Mouse (Mus musculus): ENCODE data around the gene Adam1a. TPM values are rescaled to one million over a fixed set of nuclear protein-coding genes. Genes with fewer than 3 reads are reported as not detected.
"Not testable (repeated sequence)": the region's sequence is repeated elsewhere in the genome, so short reads cannot be mapped to it uniquely, and the experiment has no call there.

The Adam1a gene
- polyA plus RNA-seq, 1 experiment from 2014 or later: 1.5 TPM

DNA sequence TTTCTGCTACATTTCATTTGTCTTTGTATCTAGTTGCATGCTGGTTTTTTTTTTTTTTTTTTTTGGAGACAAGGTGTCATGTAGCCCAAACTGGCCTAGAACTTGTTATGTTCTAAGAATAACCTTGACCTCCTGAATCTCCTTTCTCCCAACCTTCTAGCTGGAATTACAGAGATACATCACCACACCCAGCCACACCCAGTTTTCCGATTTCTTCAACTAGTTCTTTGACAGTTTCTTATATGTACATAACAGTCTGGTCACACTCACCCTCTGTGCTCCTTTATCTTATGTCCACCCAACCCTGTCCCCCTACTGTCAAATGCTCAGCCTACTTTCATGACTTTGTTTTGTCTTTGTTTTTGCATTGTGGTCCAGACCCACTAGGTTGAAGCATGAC is 38.4 kb downstream of the Adam1a start:
- H3K4me1 ChIP-seq (ENCODE audit: insufficient read depth, low read length): no peaks in the 10 kb centered on the region
- H3K27me3 ChIP-seq (ENCODE audit: insufficient read depth, low read length): no peaks in the 10 kb centered on the region
- H3K9ac ChIP-seq (replicated peaks; ENCODE audit: low read length): no peak overlapping the region
- H3K36me3 ChIP-seq (ENCODE audit: insufficient read depth, low read length): no peaks in the 10 kb centered on the region
- H3K9me3 ChIP-seq (ENCODE audit: low read length): no peaks in the 10 kb centered on the region
- H3K4me3 ChIP-seq (ENCODE audit: low read length): no peak overlapping the region
- no peak overlapping the region for H3K27ac ChIP-seq (ENCODE audit: low read length)
- no peak overlapping the region for H3K4me2 ChIP-seq (replicated peaks; ENCODE audit: low read depth, low read length)
- 84% methylated on average over 1 of the region's 1 CpGs for WGBS
- ATAC-seq (ENCODE audit: low FRiP score, low TSS enrichment): no peak

DNA sequence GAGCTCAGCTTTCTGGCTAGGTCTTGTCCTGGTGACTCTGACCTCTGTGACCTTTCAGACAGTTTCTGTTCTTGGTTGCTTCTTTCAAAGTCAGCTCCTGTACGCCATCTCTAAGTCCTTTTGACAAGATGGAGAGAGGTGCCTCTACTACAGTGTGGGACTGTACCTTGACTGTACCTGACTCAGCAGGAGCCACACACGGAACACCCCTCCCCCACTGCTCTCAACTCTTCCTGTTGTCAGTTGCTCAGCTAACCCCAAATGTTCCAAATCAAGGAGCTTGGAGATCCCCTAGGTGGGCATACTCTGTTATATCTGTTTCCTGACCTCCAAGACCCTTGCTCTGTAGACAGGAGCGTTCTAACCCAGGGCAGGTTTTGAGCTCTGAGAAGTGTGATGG is 42.1 kb downstream of the Adam1a start, which contains the start of gene Adam1b:
TSS of gene Adam1b (minus strand) at position 205 of the 400 bp plus-strand sequence.
- no peaks in the 10 kb centered on the region for H3K27me3 ChIP-seq (ENCODE audit: insufficient read depth, low read length)
- no peaks in the 10 kb centered on the region for H3K36me3 ChIP-seq (ENCODE audit: insufficient read depth, low read length)
- no peak within 1 kb of the TSS for H3K4me2 ChIP-seq (replicated peaks; ENCODE audit: low read depth, low read length)
- H3K9ac ChIP-seq (replicated peaks; ENCODE audit: low read length): no peak within 1 kb of the TSS
- no peaks in the 10 kb centered on the region for H3K9me3 ChIP-seq (ENCODE audit: low read length)
- H3K4me3 ChIP-seq (ENCODE audit: low read length): no peak within 1 kb of the TSS
- H3K4me1 ChIP-seq (ENCODE audit: insufficient read depth, low read length): no peaks in the 10 kb centered on the region
- ATAC-seq (ENCODE audit: low FRiP score, low TSS enrichment): no peak
- 83% methylated on average over 3 of the region's 3 CpGs for WGBS
- H3K27ac ChIP-seq (ENCODE audit: low read length): no peak within 1 kb of the TSS

DNA sequence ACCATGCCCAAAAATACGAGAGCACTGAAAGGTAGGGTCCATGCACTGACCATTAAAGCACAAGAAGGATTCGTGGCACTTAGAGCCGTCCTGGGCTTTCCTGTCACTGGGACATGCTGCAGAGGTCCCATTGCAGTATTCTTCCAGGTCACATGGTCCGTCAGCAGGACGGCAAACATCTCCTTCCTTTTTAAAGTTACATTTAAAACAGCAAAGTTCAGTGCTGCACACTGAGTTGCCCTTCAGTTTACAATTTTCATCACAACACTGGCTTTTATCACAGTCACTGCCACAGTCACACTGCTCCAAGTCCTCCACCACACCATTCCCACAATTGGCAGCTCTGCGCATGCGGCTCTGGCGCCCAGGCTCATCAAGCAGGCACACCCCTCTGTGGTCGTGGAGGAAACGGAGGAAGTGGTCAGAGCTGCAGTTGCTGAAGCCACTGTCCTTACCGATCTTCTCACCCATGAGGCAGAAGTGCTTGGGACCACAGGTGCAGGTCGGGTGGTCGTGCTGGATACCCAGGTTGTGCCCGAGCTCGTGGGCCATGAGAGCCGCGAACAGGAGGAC is 43.8 kb downstream of the Adam1a start:
- not testable (repeated sequence) for H3K36me3 ChIP-seq (ENCODE audit: insufficient read depth, low read length); H3K9ac ChIP-seq (replicated peaks; ENCODE audit: low read length); H3K4me3 ChIP-seq (ENCODE audit: low read length); ATAC-seq (ENCODE audit: low FRiP score, low TSS enrichment); H3K27me3 ChIP-seq (ENCODE audit: insufficient read depth, low read length); H3K9me3 ChIP-seq (ENCODE audit: low read length); H3K4me1 ChIP-seq (ENCODE audit: insufficient read depth, low read length); H3K27ac ChIP-seq (ENCODE audit: low read length); H3K4me2 ChIP-seq (replicated peaks; ENCODE audit: low read depth, low read length)
- 66% methylated on average over 10 of the region's 17 CpGs for WGBS

DNA sequence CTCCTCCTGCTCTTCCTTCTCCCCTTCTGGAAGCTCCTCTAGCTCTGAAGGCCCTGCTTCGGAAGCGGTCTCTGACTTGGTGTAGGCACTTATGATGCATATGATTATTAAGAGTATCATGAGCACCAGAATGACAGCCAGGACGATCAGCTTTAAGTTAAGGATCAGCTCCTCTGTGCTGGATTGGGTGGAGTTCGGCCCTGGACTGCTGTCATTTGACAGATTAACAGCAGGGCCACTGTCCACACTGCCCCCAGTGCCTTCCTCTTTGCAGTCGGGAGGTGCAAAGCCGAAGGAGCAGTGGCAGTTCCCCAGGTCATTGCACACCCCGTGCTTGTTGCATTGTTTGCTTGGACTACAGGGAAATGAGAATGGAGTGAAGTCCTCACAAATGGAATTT is 44.6 kb downstream of the Adam1a start:
- Histone ChIP-seq H3K4me2 (replicated peaks; ENCODE audit: low read depth, low read length) (no peak overlapping the region), H3K27ac (ENCODE audit: low read length) (no peak overlapping the region), H3K4me1 (ENCODE audit: insufficient read depth, low read length) (no peaks in the 10 kb centered on the region), H3K4me3 (ENCODE audit: low read length) (no peak overlapping the region), H3K9ac (replicated peaks; ENCODE audit: low read length) (no peak overlapping the region), H3K27me3 (ENCODE audit: insufficient read depth, low read length) (no peaks in the 10 kb centered on the region), H3K36me3 (ENCODE audit: insufficient read depth, low read length) (no peaks in the 10 kb centered on the region), H3K9me3 (ENCODE audit: low read length) (no peaks in the 10 kb centered on the region)
- ATAC-seq (ENCODE audit: low FRiP score, low TSS enrichment): no peak
- 55% methylated on average over 7 of the region's 7 CpGs for WGBS

DNA sequence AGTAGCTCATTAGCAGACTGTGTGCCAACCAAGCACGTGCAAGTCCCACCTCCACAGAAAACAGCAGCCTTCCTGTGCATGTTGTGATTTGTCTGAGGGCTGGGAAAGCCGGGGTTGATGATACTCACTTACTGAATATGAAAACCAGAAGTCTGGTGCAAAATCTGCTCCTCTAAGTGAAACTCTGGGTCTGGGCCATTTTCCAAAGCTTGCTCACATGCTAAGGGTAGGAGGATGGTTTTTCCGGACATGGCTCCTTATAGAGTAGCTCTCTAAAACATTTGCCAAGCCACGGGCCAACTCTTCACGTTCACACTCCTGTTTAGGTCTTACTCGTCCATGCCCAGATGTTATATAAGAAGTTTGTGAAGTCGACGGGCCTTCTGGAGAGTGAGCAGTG is 52.0 kb downstream of the Adam1a start:
- H3K27ac ChIP-seq (ENCODE audit: low read length): no peak overlapping the region
- H3K4me2 ChIP-seq (replicated peaks; ENCODE audit: low read depth, low read length): no peak overlapping the region
- no peak for ATAC-seq (ENCODE audit: low FRiP score, low TSS enrichment)
- H3K9me3 ChIP-seq (ENCODE audit: low read length): no peaks in the 10 kb centered on the region
- H3K4me1 ChIP-seq (ENCODE audit: insufficient read depth, low read length): no peaks in the 10 kb centered on the region
- no peak overlapping the region for H3K4me3 ChIP-seq (ENCODE audit: low read length)
- WGBS: 80% methylated on average over 8 of the region's 8 CpGs
- H3K36me3 ChIP-seq (ENCODE audit: insufficient read depth, low read length): no peaks in the 10 kb centered on the region
- H3K27me3 ChIP-seq (ENCODE audit: insufficient read depth, low read length): no peaks in the 10 kb centered on the region
- H3K9ac ChIP-seq (replicated peaks; ENCODE audit: low read length): no peak overlapping the region

DNA sequence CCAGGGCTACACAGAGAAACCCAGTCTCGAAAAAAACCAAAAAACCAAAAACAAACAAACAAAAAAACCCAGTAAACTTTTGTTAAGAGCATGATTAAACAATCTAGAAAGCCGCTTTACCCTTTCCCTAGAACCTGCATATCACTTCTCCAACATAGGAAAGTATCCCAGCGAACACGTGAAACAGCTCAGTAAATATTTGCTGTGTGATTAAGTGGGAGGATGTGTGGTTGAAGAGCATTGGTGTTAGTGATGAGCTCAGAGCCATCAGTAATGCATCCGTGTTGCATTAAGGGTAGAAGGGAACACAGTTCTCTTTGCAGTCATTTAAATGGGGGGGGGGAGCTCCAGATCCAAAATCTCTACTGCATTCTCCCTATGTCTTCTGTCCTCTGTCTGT is 60.5 kb downstream of the Adam1a start:
- Histone ChIP-seq H3K9ac (replicated peaks; ENCODE audit: low read length) (no peak overlapping the region), H3K36me3 (ENCODE audit: insufficient read depth, low read length) (no peaks in the 10 kb centered on the region), H3K27ac (ENCODE audit: low read length) (no peak overlapping the region), H3K27me3 (ENCODE audit: insufficient read depth, low read length) (no peaks in the 10 kb centered on the region), H3K4me2 (replicated peaks; ENCODE audit: low read depth, low read length) (no peak overlapping the region), H3K4me3 (ENCODE audit: low read length) (no peak overlapping the region), H3K4me1 (ENCODE audit: insufficient read depth, low read length) (no peaks in the 10 kb centered on the region), H3K9me3 (ENCODE audit: low read length) (no peaks in the 10 kb centered on the region)
- WGBS: 79% methylated on average over 5 of the region's 5 CpGs
- ATAC-seq (ENCODE audit: low FRiP score, low TSS enrichment): no peak

DNA sequence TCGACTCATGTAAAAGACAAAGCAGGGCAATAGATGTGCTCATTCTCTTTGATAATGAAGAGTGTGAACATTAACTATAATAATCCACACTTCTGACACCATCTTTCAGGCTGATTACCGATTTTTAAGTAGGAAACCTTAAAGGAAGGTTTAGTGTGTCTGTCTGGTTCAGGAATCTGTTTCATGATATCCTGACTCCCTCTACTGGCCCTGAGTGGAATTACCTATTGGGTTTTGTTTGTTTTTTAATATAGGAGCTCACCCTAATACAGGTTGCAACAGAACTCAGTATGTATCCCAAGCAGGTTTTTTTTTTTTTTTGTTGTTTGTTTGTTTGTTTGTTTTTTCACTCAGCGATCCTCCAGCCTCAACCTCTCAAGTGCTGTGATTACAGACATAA is 67.6 kb downstream of the Adam1a start:
- 34% methylated on average over 3 of the region's 3 CpGs for WGBS
- no peak for ATAC-seq (ENCODE audit: low FRiP score, low TSS enrichment)
- H3K9ac ChIP-seq (replicated peaks; ENCODE audit: low read length): no peak overlapping the region

DNA sequence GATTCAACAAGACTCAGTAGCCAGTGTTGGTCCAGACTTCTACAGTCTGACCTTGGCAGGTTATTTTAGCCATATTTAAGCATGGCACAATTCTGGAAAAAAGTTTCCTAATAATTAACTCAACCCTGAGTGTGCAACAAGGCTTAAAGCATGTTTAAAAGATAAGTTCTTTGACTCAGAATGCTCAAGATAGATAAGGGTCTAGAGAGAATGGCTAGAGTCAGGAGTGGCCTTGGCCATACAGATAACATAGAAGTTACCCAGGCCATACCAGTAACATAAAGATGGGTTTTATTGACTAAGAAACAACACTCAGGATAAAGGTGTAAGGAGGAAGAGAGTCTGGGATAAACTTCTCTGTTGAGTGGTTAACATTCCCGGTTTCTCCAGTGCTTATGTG is 69.2 kb downstream of the Adam1a start:
- WGBS: 83% methylated on average over 1 of the region's 1 CpGs
- no peak overlapping the region for H3K27ac ChIP-seq (ENCODE audit: low read length)
- ATAC-seq (ENCODE audit: low FRiP score, low TSS enrichment): no peak

More for the DNA sequence above, 67.6 kb downstream of the Adam1a start:
- no peaks in the 10 kb centered on the region for H3K9me3 ChIP-seq (ENCODE audit: low read length)
- H3K4me1 ChIP-seq (ENCODE audit: insufficient read depth, low read length): no peaks in the 10 kb centered on the region
- H3K36me3 ChIP-seq (ENCODE audit: insufficient read depth, low read length): no peaks in the 10 kb centered on the region
- no peak overlapping the region for H3K4me3 ChIP-seq (ENCODE audit: low read length)
- H3K27ac ChIP-seq (ENCODE audit: low read length): no peak overlapping the region
- no peaks in the 10 kb centered on the region for H3K27me3 ChIP-seq (ENCODE audit: insufficient read depth, low read length)
- no peak overlapping the region for H3K4me2 ChIP-seq (replicated peaks; ENCODE audit: low read depth, low read length)

DNA sequence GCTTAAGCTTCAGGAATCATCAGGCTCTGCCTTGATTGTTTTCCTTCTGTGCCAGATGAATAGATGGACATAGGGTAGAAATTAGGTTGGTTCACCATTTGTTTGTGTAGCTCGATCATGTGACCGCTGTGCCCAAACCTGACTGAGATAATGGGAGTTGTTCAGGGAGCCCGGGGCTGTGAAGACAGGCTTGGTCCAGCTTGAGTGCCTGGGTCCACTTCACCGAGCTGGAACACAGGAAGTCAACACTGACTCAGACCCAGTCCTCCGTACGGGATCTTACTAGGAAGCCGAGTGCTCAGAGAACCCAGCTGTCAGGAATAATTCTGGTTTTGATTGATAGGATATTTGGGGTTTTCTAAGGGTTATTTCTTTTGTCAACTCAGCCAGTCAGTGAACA is 70.7 kb downstream of the Adam1a start:
- H3K36me3 ChIP-seq (ENCODE audit: insufficient read depth, low read length): no peaks in the 10 kb centered on the region
- H3K9me3 ChIP-seq (ENCODE audit: low read length): no peaks in the 10 kb centered on the region
- ATAC-seq (ENCODE audit: low FRiP score, low TSS enrichment): no peak
- no peak overlapping the region for H3K9ac ChIP-seq (replicated peaks; ENCODE audit: low read length)
- H3K4me1 ChIP-seq (ENCODE audit: insufficient read depth, low read length): no peaks in the 10 kb centered on the region
- no peaks in the 10 kb centered on the region for H3K27me3 ChIP-seq (ENCODE audit: insufficient read depth, low read length)
- H3K27ac ChIP-seq (ENCODE audit: low read length): no peak overlapping the region
- H3K4me3 ChIP-seq (ENCODE audit: low read length): no peak overlapping the region
- H3K4me2 ChIP-seq (replicated peaks; ENCODE audit: low read depth, low read length): no peak overlapping the region
- WGBS: 52% methylated on average over 7 of the region's 7 CpGs

More for the DNA sequence above, 69.2 kb downstream of the Adam1a start:
- no peak overlapping the region for H3K9ac ChIP-seq (replicated peaks; ENCODE audit: low read length)
- no peaks in the 10 kb centered on the region for H3K36me3 ChIP-seq (ENCODE audit: insufficient read depth, low read length)
- no peak overlapping the region for H3K4me2 ChIP-seq (replicated peaks; ENCODE audit: low read depth, low read length)
- no peaks in the 10 kb centered on the region for H3K27me3 ChIP-seq (ENCODE audit: insufficient read depth, low read length)
- H3K4me1 ChIP-seq (ENCODE audit: insufficient read depth, low read length): no peaks in the 10 kb centered on the region
- H3K9me3 ChIP-seq (ENCODE audit: low read length): no peaks in the 10 kb centered on the region
- H3K4me3 ChIP-seq (ENCODE audit: low read length): no peak overlapping the region

DNA sequence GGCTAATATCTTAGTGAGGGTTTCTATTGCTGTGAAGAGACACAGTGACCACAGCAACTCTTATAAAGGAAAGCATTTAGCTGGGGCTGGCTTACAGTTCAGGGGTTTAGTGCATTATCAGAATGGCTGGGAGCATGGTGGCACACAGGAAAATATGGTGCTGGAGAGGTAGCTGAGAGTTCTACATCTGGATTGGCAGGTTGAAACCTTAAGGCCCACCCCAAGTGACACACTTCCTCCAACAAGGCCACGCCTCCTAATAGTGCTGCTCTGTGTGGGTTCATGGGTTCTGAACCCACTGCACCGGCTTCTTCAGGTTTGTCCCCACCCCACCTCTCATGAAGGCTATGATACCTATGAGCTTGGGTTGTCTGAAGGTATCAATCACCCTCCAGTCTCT is 72.9 kb downstream of the Adam1a start:
- Histone ChIP-seq H3K27ac (ENCODE audit: low read length) (no peak overlapping the region), H3K9ac (replicated peaks; ENCODE audit: low read length) (no peak overlapping the region), H3K9me3 (ENCODE audit: low read length) (no peaks in the 10 kb centered on the region), H3K4me1 (ENCODE audit: insufficient read depth, low read length) (no peaks in the 10 kb centered on the region), H3K4me3 (ENCODE audit: low read length) (no peak overlapping the region), H3K27me3 (ENCODE audit: insufficient read depth, low read length) (no peaks in the 10 kb centered on the region), H3K36me3 (ENCODE audit: insufficient read depth, low read length) (no peaks in the 10 kb centered on the region), H3K4me2 (replicated peaks; ENCODE audit: low read depth, low read length) (no peak overlapping the region)
- no peak for ATAC-seq (ENCODE audit: low FRiP score, low TSS enrichment)
- WGBS: 78% methylated on average over 2 of the region's 2 CpGs

Measured in kidney, embryonic 16.5 days (tissue).